In genomic region chr7:35692117-35692516, GRCm38 (mm10) we compare ENCODE assay signal across 23 mouse cellular contexts. TPM values are rescaled to one million over a fixed set of nuclear protein-coding genes. Genes with fewer than 3 reads are reported as not detected.
DNase-seq lines count a peak whose midpoint lies in the region; ATAC-seq lines count a peak whose summit lies in the region.
"Had no signal": no experiment of that assay in that cellular context is flagged by ENCODE, and none has a peak within 500 bp of the region (broad histone marks: within the 10 kb centered on the region; RNA-seq: fewer than 3 reads in every experiment).

No protein-coding gene starts in this region.

- H3K9me3 ChIP-seq in midbrain, embryonic 13.5 days, result no peaks in the 10 kb centered on the region
- no peaks in the 10 kb centered on the region for H3K9me3 ChIP-seq in midbrain, embryonic 11.5 days (ENCODE audit: control insufficient read depth, low read length)
- H3K9me3 ChIP-seq in forebrain, embryonic 16.5 days (ENCODE audit: control insufficient read depth, low read length), result no peaks in the 10 kb centered on the region
- H3K9me3 ChIP-seq in neural tube, embryonic 14.5 days (ENCODE audit: control insufficient read depth, low read length), result no peaks in the 10 kb centered on the region
- H3K9me3 ChIP-seq: embryonic facial prominence, embryonic 13.5 days; heart, embryonic 10.5 days; limb, embryonic 12.5 days; liver, embryonic 12.5 days had no signal

- WGBS in midbrain, embryonic 13.5 days, result 73% methylated on average over 14 of the region's 14 CpGs
- WGBS in midbrain, embryonic 11.5 days, result 92% methylated on average over 14 of the region's 14 CpGs
- WGBS in forebrain, embryonic 16.5 days, result 28% methylated on average over 14 of the region's 14 CpGs
- WGBS in neural tube, embryonic 14.5 days, result 57% methylated on average over 14 of the region's 14 CpGs

- DNase-seq in cerebellum, postnatal 10 days, result peak; percentile 64 to 67
- no peak for DNase-seq in cerebellum, adult 11-12 months
- no peak for DNase-seq in midbrain, embryonic 11.5 days (ENCODE audit: low spot score, missing footprints)
- DNase-seq in urinary bladder, adult 2 months (ENCODE audit: low spot score), result no peak
- DNase-seq: adrenal gland, adult 8-10 months; cerebellum, adult 9-11 months; kidney, adult 8-10 months; kidney, postnatal 14 days; layer of hippocampus, adult 9-11 months; lung, adult 2 months; right cerebral cortex, adult 18-20 months; thymus, postnatal 14 days had no signal

- peaks cover 15% of the 10 kb centered on the region for H3K4me1 ChIP-seq in midbrain, embryonic 13.5 days (replicated peaks)
- peaks cover 13% of the 10 kb centered on the region; the same call in 1 of the 2 replicates for H3K4me1 ChIP-seq in midbrain, embryonic 11.5 days (ENCODE audit: control insufficient read depth, insufficient read depth, low read length)
- peaks cover 32% of the 10 kb centered on the region for H3K4me1 ChIP-seq in forebrain, embryonic 16.5 days (replicated peaks; ENCODE audit: control insufficient read depth, insufficient read depth, low read length)
- peaks cover 4% of the 10 kb centered on the region; the same call in 1 of the 2 replicates for H3K4me1 ChIP-seq in neural tube, embryonic 14.5 days (ENCODE audit: control insufficient read depth, insufficient read depth, low read length)

- peak; percentile 64 for ATAC-seq in midbrain, embryonic 13.5 days
- no peak for ATAC-seq in midbrain, embryonic 11.5 days (ENCODE audit: low FRiP score)
- ATAC-seq in forebrain, embryonic 16.5 days, result peak; percentile 39
- peak; percentile 67 for ATAC-seq in neural tube, embryonic 14.5 days (ENCODE audit: low read depth)
- no peak for ATAC-seq in frontal cortex, adult (ENCODE audit: low TSS enrichment)
- ATAC-seq: inflammation-experienced regulatory T-cells, adult 6 months; liver, embryonic 12.5 days; Patski had no signal

- H3K9ac ChIP-seq in midbrain, embryonic 13.5 days (replicated peaks), result no peak overlapping the region
- H3K9ac ChIP-seq in midbrain, embryonic 11.5 days (ENCODE audit: low read length), result no peak overlapping the region
- H3K9ac ChIP-seq in forebrain, embryonic 16.5 days (replicated peaks; ENCODE audit: low read depth, low read length), result peak overlapping the region; percentile 9; the same call in 1 of the 2 replicates
- H3K9ac ChIP-seq in neural tube, embryonic 14.5 days (replicated peaks; ENCODE audit: low read depth, low read length), result no peak overlapping the region
- H3K9ac ChIP-seq: embryonic facial prominence, embryonic 13.5 days; limb, embryonic 12.5 days; liver, embryonic 12.5 days had no signal

- no peaks in the 10 kb centered on the region for H3K27me3 ChIP-seq in midbrain, embryonic 13.5 days
- H3K27me3 ChIP-seq in midbrain, embryonic 11.5 days (ENCODE audit: control insufficient read depth, insufficient read depth, low read length), result no peaks in the 10 kb centered on the region
- no peaks in the 10 kb centered on the region for H3K27me3 ChIP-seq in forebrain, embryonic 16.5 days (replicated peaks; ENCODE audit: control insufficient read depth, insufficient read depth, low read length)
- no peaks in the 10 kb centered on the region for H3K27me3 ChIP-seq in neural tube, embryonic 14.5 days (ENCODE audit: control insufficient read depth, insufficient read depth, low read length)
- H3K27me3 ChIP-seq: embryonic facial prominence, embryonic 13.5 days; limb, embryonic 12.5 days; liver, embryonic 12.5 days; Patski had no signal

- H3K4me3 ChIP-seq in midbrain, embryonic 13.5 days (replicated peaks), result no peak overlapping the region
- no peak overlapping the region for H3K4me3 ChIP-seq in midbrain, embryonic 11.5 days (ENCODE audit: low read depth, low read length)
- no peak overlapping the region for H3K4me3 ChIP-seq in forebrain, embryonic 16.5 days (replicated peaks; ENCODE audit: low read length)
- no peak overlapping the region for H3K4me3 ChIP-seq in neural tube, embryonic 14.5 days (ENCODE audit: low read depth, low read length)
- H3K4me3 ChIP-seq: embryonic facial prominence, embryonic 13.5 days; heart, embryonic 10.5 days; limb, embryonic 12.5 days; liver, embryonic 12.5 days; myocyte had no signal

- no peak overlapping the region for H3K27ac ChIP-seq in midbrain, embryonic 13.5 days
- H3K27ac ChIP-seq in midbrain, embryonic 11.5 days (ENCODE audit: low read depth, low read length), result no peak overlapping the region
- H3K27ac ChIP-seq in forebrain, embryonic 16.5 days (ENCODE audit: low read length), result no peak overlapping the region
- no peak overlapping the region for H3K27ac ChIP-seq in neural tube, embryonic 14.5 days (ENCODE audit: low read depth, low read length)
- H3K27ac ChIP-seq: embryonic facial prominence, embryonic 13.5 days; heart, embryonic 10.5 days; limb, embryonic 12.5 days; liver, embryonic 12.5 days had no signal

- H3K36me3 ChIP-seq in midbrain, embryonic 13.5 days, result peaks cover 52% of the 10 kb centered on the region
- H3K36me3 ChIP-seq in midbrain, embryonic 11.5 days (ENCODE audit: control insufficient read depth, insufficient read depth, low read length), result peaks cover 4% of the 10 kb centered on the region; the same call in 1 of the 2 replicates
- H3K36me3 ChIP-seq in forebrain, embryonic 16.5 days (ENCODE audit: control insufficient read depth, insufficient read depth), result peaks cover 5% of the 10 kb centered on the region; the same call in 1 of the 2 replicates
- H3K36me3 ChIP-seq in neural tube, embryonic 14.5 days (ENCODE audit: control insufficient read depth, insufficient read depth, low read length), result no peaks in the 10 kb centered on the region

- H3K4me2 ChIP-seq in midbrain, embryonic 13.5 days (replicated peaks), result no peak overlapping the region
- no peak overlapping the region for H3K4me2 ChIP-seq in midbrain, embryonic 11.5 days
- H3K4me2 ChIP-seq in forebrain, embryonic 16.5 days (ENCODE audit: low read length), result no peak overlapping the region
- H3K4me2 ChIP-seq in neural tube, embryonic 14.5 days (ENCODE audit: low read depth, low read length), result no peak overlapping the region
- H3K4me2 ChIP-seq: embryonic facial prominence, embryonic 13.5 days; limb, embryonic 12.5 days; liver, embryonic 12.5 days had no signal

RNA-seq across cellular contexts. Expression of gene Pdcd5, which starts 44.8 kb away (rescaled TPM):
- 232 and 248 TPM in 2 replicates for polyA plus RNA-seq in midbrain, embryonic 13.5 days (2015; fragmentation: Nextera tagmentation; extraction: Ambion mirVana)
- 307 and 310 TPM in 2 replicates for polyA plus RNA-seq in midbrain, embryonic 11.5 days (2014; fragmentation: Nextera tagmentation; extraction: Ambion mirVana)
- 200 and 235 TPM in 2 replicates for polyA plus RNA-seq in forebrain, embryonic 16.5 days (2015; fragmentation: Nextera tagmentation; extraction: Ambion mirVana)
- 285 and 291 TPM in 2 replicates for polyA plus RNA-seq in neural tube, embryonic 14.5 days (2014; fragmentation: Nextera tagmentation; extraction: Ambion mirVana)
- 117 and 120 TPM in 2 replicates for polyA plus RNA-seq in urinary bladder, adult 2 months (2012; rRNA removed)

Comparison
In these comparisons a context has a peak if more than half of its experiments do, and no peak if none do; other contexts are left out.
1. DNase-seq: peak in cerebellum, postnatal 10 days (2 of 2); none in cerebellum, adult 11-12 months (single experiment), midbrain, embryonic 11.5 days (single experiment) and urinary bladder, adult 2 months (single experiment).
2. ATAC-seq: peak in midbrain, embryonic 13.5 days (single experiment), forebrain, embryonic 16.5 days (single experiment) and neural tube, embryonic 14.5 days (single experiment); none in midbrain, embryonic 11.5 days (single experiment) and frontal cortex, adult (single experiment).